In genomic region chr11:79973133-79973532, GRCm38 (mm10) we compare ENCODE assay signal across 8 mouse cellular contexts. TPM values are rescaled to one million over a fixed set of nuclear protein-coding genes. Genes with fewer than 3 reads are reported as not detected.
DNase-seq lines count a peak whose midpoint lies in the region; ATAC-seq lines count a peak whose summit lies in the region.

No protein-coding gene starts in this region.

- H3K27me3 ChIP-seq in kidney, embryonic 16.5 days (ENCODE audit: insufficient read depth, low read length), result peaks cover 30% of the 10 kb centered on the region
- H3K27me3 ChIP-seq in embryonic facial prominence, embryonic 14.5 days (replicated peaks; ENCODE audit: control insufficient read depth, insufficient read depth, low read length), result peaks cover 30% of the 10 kb centered on the region
- H3K27me3 ChIP-seq in limb, embryonic 10.5 days (ENCODE audit: low read depth, poor library complexity, severe bottlenecking), result peaks cover 34% of the 10 kb centered on the region
- peaks cover 27% of the 10 kb centered on the region for H3K27me3 ChIP-seq in neural tube, embryonic 13.5 days

- H3K4me2 ChIP-seq in kidney, embryonic 16.5 days (replicated peaks; ENCODE audit: low read depth, low read length), result peak overlapping the region; percentile 86
- H3K4me2 ChIP-seq in embryonic facial prominence, embryonic 14.5 days (ENCODE audit: low read depth, low read length), result peak overlapping the region; percentile 79
- H3K4me2 ChIP-seq in neural tube, embryonic 13.5 days, result peak overlapping the region; percentile 90

- H3K36me3 ChIP-seq in kidney, embryonic 16.5 days (ENCODE audit: insufficient read depth, low read length), result no peaks in the 10 kb centered on the region
- H3K36me3 ChIP-seq in embryonic facial prominence, embryonic 14.5 days (ENCODE audit: control insufficient read depth, insufficient read depth, low read length), result no peaks in the 10 kb centered on the region
- H3K36me3 ChIP-seq in limb, embryonic 10.5 days, result no peaks in the 10 kb centered on the region
- H3K36me3 ChIP-seq in neural tube, embryonic 13.5 days, result no peaks in the 10 kb centered on the region

- H3K9me3 ChIP-seq in kidney, embryonic 16.5 days (ENCODE audit: low read length), result no peaks in the 10 kb centered on the region
- H3K9me3 ChIP-seq in embryonic facial prominence, embryonic 14.5 days (ENCODE audit: control insufficient read depth, low read length), result no peaks in the 10 kb centered on the region
- no peaks in the 10 kb centered on the region for H3K9me3 ChIP-seq in limb, embryonic 10.5 days (replicated peaks)
- H3K9me3 ChIP-seq in neural tube, embryonic 13.5 days, result no peaks in the 10 kb centered on the region

- H3K4me3 ChIP-seq in kidney, embryonic 16.5 days (ENCODE audit: low read length), result peak overlapping the region; percentile 56
- H3K4me3 ChIP-seq in embryonic facial prominence, embryonic 14.5 days (ENCODE audit: low read depth, low read length), result peak overlapping the region; percentile 47
- peak overlapping the region; percentile 59 for H3K4me3 ChIP-seq in limb, embryonic 10.5 days
- peak overlapping the region; percentile 53 for H3K4me3 ChIP-seq in neural tube, embryonic 13.5 days

- intact Hi-C loops in left cerebral cortex, postnatal 4 days (cut with DNase I), result no loop called here

- no peak overlapping the region for H3K9ac ChIP-seq in kidney, embryonic 16.5 days (replicated peaks; ENCODE audit: low read length)
- H3K9ac ChIP-seq in embryonic facial prominence, embryonic 14.5 days (ENCODE audit: low read depth, low read length), result no peak overlapping the region
- no peak overlapping the region for H3K9ac ChIP-seq in neural tube, embryonic 13.5 days

- WGBS in kidney, embryonic 16.5 days, result 12% methylated on average over 8 of the region's 8 CpGs
- WGBS in embryonic facial prominence, embryonic 14.5 days, result 18% methylated on average over 8 of the region's 8 CpGs
- 14% methylated on average over 8 of the region's 8 CpGs for WGBS in limb, embryonic 10.5 days
- 12% methylated on average over 8 of the region's 8 CpGs for WGBS in neural tube, embryonic 13.5 days

- ATAC-seq in kidney, embryonic 16.5 days (ENCODE audit: low FRiP score, low TSS enrichment), result no peak
- no peak for ATAC-seq in embryonic facial prominence, embryonic 14.5 days (ENCODE audit: low read depth)
- no peak for ATAC-seq in neural tube, embryonic 13.5 days (ENCODE audit: low read depth)

- DNase-seq in kidney, adult 11 months, result no peak
- no peak for DNase-seq in embryonic facial prominence, embryonic 14.5 days (ENCODE audit: low spot score)
- DNase-seq in limb, embryonic 10.5 days (ENCODE audit: low spot score), result no peak
- DNase-seq in left cerebral cortex, postnatal 4 days, result no peak
- no peak for DNase-seq in adrenal gland, postnatal 25 days
- DNase-seq in right cerebral cortex, adult 2 months (ENCODE audit: low spot score in 2 of 2), result no peak

- H3K27ac ChIP-seq in kidney, embryonic 16.5 days (ENCODE audit: low read length), result no peak overlapping the region
- H3K27ac ChIP-seq in embryonic facial prominence, embryonic 14.5 days (replicated peaks; ENCODE audit: low read depth, low read length), result no peak overlapping the region
- H3K27ac ChIP-seq in limb, embryonic 10.5 days, result no peak overlapping the region
- H3K27ac ChIP-seq in neural tube, embryonic 13.5 days (replicated peaks), result no peak overlapping the region

- peaks cover 13% of the 10 kb centered on the region for H3K4me1 ChIP-seq in kidney, embryonic 16.5 days (ENCODE audit: insufficient read depth, low read length)
- H3K4me1 ChIP-seq in embryonic facial prominence, embryonic 14.5 days (ENCODE audit: control insufficient read depth, insufficient read depth, low read length), result no peaks in the 10 kb centered on the region
- H3K4me1 ChIP-seq in limb, embryonic 10.5 days, result peaks cover 17% of the 10 kb centered on the region
- peaks cover 15% of the 10 kb centered on the region for H3K4me1 ChIP-seq in neural tube, embryonic 13.5 days (replicated peaks)

RNA-seq across cellular contexts. Expression of gene Utp6, which starts 10.9 kb away (rescaled TPM):
- polyA plus RNA-seq in kidney, embryonic 16.5 days (2015; fragmentation: Nextera tagmentation; extraction: Ambion mirVana), result 48.7 and 49.7 TPM in 2 replicates
- polyA plus RNA-seq in embryonic facial prominence, embryonic 14.5 days (2014; fragmentation: Nextera tagmentation; extraction: Ambion mirVana), result 46.9 and 57.3 TPM in 2 replicates
- 72.3 and 77.1 TPM in 2 replicates for polyA plus RNA-seq in limb, embryonic 10.5 days (2016; fragmentation: Nextera tagmentation; extraction: Ambion mirVana)
- polyA plus RNA-seq in neural tube, embryonic 13.5 days (2015; fragmentation: Nextera tagmentation; extraction: Ambion mirVana), result 45.3 and 45.7 TPM in 2 replicates
- 10 to 100 TPM; 35.0 to 47.8 TPM for total RNA-seq in left cerebral cortex, postnatal 4 days (2021)
- total RNA-seq in adrenal gland, postnatal 25 days (2021), result 39.3 and 45.0 TPM in 2 replicates

RNA-seq across cellular contexts. Expression of gene Suz12, which starts 19.8 kb away (rescaled TPM):
- polyA plus RNA-seq in kidney, embryonic 16.5 days (2015; fragmentation: Nextera tagmentation; extraction: Ambion mirVana), result 13.7 and 17.9 TPM in 2 replicates
- polyA plus RNA-seq in embryonic facial prominence, embryonic 14.5 days (2014; fragmentation: Nextera tagmentation; extraction: Ambion mirVana), result 19.0 and 20.6 TPM in 2 replicates
- polyA plus RNA-seq in limb, embryonic 10.5 days (2016; fragmentation: Nextera tagmentation; extraction: Ambion mirVana), result 21.1 and 22.5 TPM in 2 replicates
- polyA plus RNA-seq in neural tube, embryonic 13.5 days (2015; fragmentation: Nextera tagmentation; extraction: Ambion mirVana), result 15.8 TPM in 2 replicates
- 10 to 100 TPM; 46.8 to 46.9 TPM for total RNA-seq in left cerebral cortex, postnatal 4 days (2021)
- total RNA-seq in adrenal gland, postnatal 25 days (2021), result 61.3 and 66.7 TPM in 2 replicates
